Mouse (Mus musculus) layer of hippocampus, postnatal 14 days (tissue): ENCODE results near the gene Cd163. TPM values are rescaled to one million over a fixed set of nuclear protein-coding genes. Genes with fewer than 3 reads are reported as not detected.
"Not testable (repeated sequence)": the region's sequence is repeated elsewhere in the genome, so short reads cannot be mapped to it uniquely, and the experiment has no call there.

Source experiments
- DNase-seq, 2 experiments: peaks; one replicate each; pipeline ENCODE4 v3.0.0; 2021 to 2022; ENCODE audit warnings: low spot score in 2 of 2, mixed read lengths in 1 of 2
- long read RNA-seq, 2 experiments: library from polyadenylated mRNA; stranded (forward); transcript quantifications; one replicate each; pipeline ENCODE4 v2.0.0; 2021
- total RNA-seq, 2 experiments: library from RNA; stranded (reverse); gene quantifications; 2 replicates each; pipeline ENCODE4 v1.2.3; 2021

Gene Cd163
- total RNA-seq, result 1 to 10 TPM; 3.7 to 3.9 TPM
- long read RNA-seq, experiment 1, full-length matches to known transcripts, result 1 of 5 reads
- long read RNA-seq, experiment 1, partial matches to known transcripts, result 2 of 5 reads
- long read RNA-seq, experiment 1, other reads (novel, unspliced or antisense), result 2 of 5 reads
- long read RNA-seq, experiment 2, full-length matches to known transcripts, result 3 of 6 reads
- long read RNA-seq, experiment 2, partial matches to known transcripts, result 1 of 6 reads
- long read RNA-seq, experiment 2, other reads (novel, unspliced or antisense), result 2 of 6 reads

DNA sequence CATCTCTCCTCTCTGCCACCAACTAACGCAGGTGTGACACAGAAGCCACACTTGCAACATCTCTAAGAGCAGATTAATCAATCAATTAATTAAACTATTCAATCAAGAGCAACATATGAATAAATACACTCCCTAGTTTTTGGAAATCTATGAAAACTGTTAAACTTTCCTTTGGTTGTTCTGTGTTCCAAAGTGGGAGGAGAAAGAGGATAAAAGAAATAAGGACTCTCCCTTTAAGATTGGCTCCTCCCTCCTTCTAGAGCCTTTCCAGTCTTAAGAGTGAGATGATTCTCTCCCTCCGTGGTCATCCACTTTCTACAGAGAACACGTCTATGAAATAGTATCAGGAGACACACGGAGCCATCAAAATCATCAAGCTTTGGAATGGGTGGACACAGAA lies at the start of gene Cd163:
Gene Cd163 (plus strand): TSS at position 301 of the 400 bp plus-strand sequence.
- DNase-seq, result no peak

GRCm38 (mm10) chr6:124255721-124256470 lies 48.6 kb upstream of the Cd163 start:
- no peak for DNase-seq

- DNase-seq, result peak; percentile 66 to 75
These were observed 44.1 kb upstream of the Cd163 start for GRCm38 (mm10) chr6:124260198-124260931.

DNA sequence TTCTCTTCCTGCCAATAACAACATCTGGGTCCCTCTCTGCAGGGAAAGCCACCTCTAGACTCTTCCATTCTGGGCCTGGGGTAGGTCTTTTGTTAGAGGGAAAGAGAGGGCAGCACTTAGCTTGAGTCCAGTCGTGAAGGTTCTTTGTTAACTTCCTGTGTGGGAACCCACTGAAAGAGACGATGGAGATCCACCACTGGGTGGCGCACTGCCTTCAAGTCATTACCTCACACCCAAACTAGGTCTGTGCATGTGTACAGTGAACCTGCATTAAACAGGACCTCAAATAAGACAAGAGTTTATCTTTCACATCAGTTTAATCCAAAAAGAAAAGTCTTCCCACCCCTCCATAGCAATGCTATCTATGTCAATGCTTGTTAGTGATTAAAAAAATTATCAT lies 41.8 kb upstream of the Cd163 start:
- DNase-seq, result peak; percentile 55 to 70

DNA sequence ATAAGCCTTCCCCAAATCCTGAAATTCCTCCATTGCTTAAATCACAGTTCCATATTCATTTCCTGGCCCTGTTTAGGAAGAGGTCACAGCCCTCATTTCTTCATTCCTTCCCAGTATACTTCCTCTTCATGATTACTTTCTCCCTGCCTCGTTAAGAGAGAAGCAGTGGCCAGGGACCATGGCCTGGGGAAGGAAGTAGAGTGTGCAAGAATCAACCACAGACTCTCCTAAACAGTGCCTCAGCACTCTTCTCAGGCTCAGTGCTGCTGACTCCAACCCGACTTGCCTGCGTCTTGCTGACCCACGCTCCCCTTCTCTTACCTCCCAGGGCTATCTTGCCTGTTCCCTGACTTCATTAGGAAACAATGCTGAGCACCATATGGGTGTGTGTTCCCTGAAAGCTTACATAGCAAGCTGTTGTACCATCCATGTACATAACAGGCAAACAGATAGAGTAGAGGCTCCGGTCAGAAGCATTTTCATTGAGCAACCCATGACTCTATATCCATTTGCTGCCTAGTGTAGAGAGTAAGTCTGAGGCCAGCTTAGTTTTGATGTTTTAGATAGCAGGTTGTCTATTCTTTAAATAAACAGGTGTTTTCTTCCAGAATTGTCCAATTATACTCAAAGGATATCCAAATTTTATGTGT lies 31.1 kb upstream of the Cd163 start:
- no peak for DNase-seq

DNA sequence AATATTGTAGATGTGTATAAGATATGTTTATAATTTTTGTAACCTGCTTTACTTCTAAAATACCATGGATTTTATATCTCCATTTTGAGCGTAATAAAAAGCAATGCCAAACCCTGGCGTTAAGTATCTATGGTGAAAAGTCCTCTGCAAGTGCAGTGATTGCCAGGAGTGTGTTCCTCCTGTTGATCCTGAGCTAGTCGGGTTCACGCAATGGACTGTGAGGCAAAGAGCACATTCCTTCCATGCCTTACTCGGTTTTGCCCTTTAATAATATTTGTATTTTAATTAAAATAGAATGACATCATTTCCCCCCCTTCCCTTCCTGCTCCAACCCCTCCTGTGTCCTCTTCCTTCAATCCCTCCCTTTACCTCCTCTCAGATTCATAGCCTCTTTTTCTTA lies 26.8 kb upstream of the Cd163 start:
- no peak for DNase-seq

- no peak for DNase-seq
These were observed 26.2 kb upstream of the Cd163 start for GRCm38 (mm10) chr6:124278291-124278690.

GRCm38 (mm10) chr6:124282731-124283130 lies 21.7 kb upstream of the Cd163 start:
- no peak for DNase-seq

DNA sequence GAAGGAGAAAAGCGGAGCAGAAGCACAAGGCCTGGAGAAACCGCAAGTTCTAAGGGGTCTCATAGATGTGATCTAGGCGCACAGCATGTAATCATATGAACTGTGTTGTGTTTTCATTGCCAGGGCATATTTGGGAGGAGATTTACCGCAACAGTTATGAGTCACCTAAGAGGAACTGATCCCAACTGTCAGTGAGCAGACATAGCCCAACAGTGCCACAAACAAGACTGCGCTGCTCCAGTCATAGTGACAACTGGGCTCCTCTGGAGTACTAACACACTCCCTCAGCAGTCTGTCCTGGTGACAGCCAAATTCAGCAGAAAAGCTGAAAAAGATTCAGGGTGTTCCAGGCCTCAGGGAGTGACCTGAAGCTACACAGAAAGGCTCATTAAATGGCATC lies 7.1 kb upstream of the Cd163 start:
- DNase-seq, result not testable (repeated sequence)

GRCm38 (mm10) chr6:124301447-124302192 lies 2.8 kb upstream of the Cd163 start:
- no peak for DNase-seq

DNA sequence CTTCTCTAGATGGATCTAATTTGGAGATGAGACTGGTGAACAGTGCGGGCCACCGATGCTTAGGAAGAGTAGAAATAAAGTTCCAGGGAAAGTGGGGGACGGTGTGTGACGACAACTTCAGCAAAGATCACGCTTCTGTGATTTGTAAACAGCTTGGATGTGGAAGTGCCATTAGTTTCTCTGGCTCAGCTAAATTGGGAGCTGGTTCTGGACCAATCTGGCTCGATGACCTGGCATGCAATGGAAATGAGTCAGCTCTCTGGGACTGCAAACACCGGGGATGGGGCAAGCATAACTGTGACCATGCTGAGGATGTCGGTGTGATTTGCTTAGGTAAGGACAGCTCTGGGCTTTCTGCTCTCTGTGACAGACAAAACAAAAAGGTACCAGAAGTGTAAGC lies 4.5 kb downstream of the Cd163 start:
- DNase-seq, result peak; percentile 20 to 54

DNA sequence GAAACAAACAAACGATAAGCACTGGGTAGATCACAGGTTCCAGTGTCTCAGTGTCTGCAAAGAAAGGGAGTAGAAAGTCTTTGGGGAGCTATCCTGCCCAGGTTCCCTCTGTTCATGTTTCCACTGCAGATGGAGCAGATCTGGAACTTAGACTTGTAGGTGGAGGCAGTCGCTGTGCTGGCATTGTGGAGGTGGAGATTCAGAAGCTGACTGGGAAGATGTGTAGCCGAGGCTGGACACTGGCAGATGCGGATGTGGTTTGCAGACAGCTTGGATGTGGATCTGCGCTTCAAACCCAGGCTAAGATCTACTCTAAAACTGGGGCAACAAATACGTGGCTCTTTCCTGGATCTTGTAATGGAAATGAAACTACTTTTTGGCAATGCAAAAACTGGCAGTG lies 7.8 kb downstream of the Cd163 start:
- DNase-seq, result no peak

DNA sequence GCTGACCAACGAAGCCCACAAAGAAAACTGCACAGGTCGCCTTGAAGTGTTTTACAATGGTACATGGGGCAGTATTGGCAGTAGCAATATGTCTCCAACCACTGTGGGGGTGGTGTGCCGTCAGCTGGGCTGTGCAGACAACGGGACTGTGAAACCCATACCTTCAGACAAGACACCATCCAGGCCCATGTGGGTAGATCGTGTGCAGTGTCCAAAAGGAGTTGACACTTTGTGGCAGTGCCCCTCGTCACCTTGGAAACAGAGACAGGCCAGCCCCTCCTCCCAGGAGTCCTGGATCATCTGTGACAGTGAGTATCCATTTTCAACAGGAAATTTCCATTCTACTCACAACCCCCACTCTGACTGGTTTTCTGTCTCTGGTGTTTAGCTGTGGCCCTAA lies 15.9 kb downstream of the Cd163 start:
- no peak for DNase-seq

- no peak for DNase-seq
These were observed 17.3 kb downstream of the Cd163 start for GRCm38 (mm10) chr6:124321481-124322475.

- DNase-seq, result no peak
These were observed 24.0 kb downstream of the Cd163 start for GRCm38 (mm10) chr6:124328394-124328991.

DNA sequence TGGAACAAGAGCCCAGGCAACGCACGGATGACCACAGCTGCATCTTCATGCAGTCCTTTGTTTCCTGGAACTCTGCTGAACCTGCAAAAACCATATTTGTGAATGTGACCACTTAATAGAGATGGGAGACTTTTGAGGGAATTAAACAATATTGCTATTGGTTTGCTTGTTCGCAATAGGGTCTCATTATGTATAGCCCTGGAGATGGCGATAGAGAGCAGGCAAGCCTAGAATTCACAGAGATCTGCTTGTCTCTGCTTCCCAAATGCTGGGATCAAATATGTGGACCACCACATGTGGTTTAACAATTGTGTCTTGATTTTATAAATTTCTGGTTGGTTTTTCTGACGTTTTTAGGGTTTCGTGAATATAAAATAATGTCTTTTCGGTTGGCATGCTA lies 25.2 kb downstream of the Cd163 start:
- no peak for DNase-seq

DNA sequence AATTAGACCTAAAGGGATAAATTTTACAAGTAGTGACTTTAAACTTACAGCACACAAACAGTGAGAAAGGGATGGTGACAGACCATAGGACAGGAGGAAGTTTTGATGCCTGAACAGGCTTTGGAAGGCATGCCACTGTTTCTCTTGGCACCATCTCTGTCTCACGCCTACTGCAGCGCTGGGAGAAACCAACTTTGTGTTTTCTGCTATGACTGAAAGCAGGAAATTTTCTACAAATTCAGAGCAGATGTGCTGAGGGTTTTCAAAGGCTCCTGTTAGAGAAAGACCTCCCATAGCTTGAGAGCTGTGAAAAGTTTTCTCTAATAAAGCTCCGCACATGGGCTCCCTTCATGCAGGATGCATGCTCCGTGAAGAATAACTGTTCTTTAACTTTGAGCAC lies 40.6 kb downstream of the Cd163 start:
- peak in 1 of 2 experiments; percentile 15 for DNase-seq

DNA sequence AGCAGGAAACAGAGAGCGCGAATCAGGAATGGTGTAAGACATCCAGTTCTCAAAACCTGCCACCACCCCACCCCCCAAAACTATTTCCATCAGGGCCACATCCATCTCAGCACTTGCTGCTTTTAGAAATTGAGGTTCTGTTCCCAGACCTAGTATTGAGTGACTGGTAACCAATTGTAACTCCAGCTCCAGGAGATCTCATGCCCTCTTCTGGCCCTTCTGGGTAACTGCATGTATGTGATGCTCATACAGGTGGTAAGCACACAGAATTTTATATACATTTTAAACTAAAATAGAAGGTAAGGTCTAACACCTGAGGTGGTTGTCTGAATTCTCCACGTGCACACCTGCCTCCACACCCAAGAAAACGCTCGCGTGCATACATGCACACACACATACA lies 42.2 kb downstream of the Cd163 start:
- DNase-seq, result no peak

- no peak for DNase-seq
These were observed 48.8 kb downstream of the Cd163 start for GRCm38 (mm10) chr6:124353246-124353645.
